Mouse (Mus musculus) heart, postnatal 36 days (tissue): Measurements from ENCODE around the gene Rps11. TPM values are rescaled to one million over a fixed set of nuclear protein-coding genes. Genes with fewer than 3 reads are reported as not detected.
"Not testable (repeated sequence)": the region's sequence is repeated elsewhere in the genome, so short reads cannot be mapped to it uniquely, and the experiment has no call there.

Experiments
- DNase-seq, 2 experiments: peaks; one replicate each; pipeline ENCODE4 v3.0.0; 2021 to 2022
- intact Hi-C: fragments of 180-260 bp; cut with DNase I; formaldehyde crosslinking; loops from one replicate; pipeline ENCODE4 v1.15.1; 2025
- total RNA-seq, 2 experiments: library from RNA; stranded (reverse); gene quantifications; 2 replicates each; pipeline ENCODE4 v1.2.3; 2021

Gene Rps11
- total RNA-seq: 100 to 1,000 TPM; 567 to 587 TPM

GRCm38 (mm10) chr7:45124224-45125143 is at the start of gene Rps11:
Rps11 (minus strand) TSS chr7:45124439.
- peak; percentile 97 to 98 for DNase-seq
- intact Hi-C loops: loop anchor here (5.0 kb wide), 3 partner anchors 42 to 142 kb away; partner anchors contain the start of genes Rras and Scaf1

DNA sequence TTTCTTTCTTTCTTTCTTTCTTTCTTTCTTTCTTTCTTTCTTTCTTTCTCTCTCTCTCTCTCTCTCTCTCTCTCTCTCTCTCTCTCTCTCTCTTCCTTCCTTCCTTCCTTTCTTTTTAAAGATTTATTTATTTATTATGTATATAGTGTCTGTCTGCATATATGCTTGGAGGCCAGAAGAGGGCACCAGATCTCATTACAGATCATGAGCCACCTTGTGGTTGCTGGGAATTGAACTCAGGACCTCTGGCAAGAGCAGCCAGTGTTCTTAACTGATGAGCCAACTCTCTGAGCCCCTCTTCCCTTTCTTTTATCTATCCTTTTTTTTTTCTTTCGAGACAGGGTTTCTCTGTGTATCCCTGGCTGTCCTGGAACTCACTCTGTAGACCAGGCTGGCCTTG is 49.5 kb upstream of the Rps11 start:
- DNase-seq, intact Hi-C loops: not testable (repeated sequence)

DNA sequence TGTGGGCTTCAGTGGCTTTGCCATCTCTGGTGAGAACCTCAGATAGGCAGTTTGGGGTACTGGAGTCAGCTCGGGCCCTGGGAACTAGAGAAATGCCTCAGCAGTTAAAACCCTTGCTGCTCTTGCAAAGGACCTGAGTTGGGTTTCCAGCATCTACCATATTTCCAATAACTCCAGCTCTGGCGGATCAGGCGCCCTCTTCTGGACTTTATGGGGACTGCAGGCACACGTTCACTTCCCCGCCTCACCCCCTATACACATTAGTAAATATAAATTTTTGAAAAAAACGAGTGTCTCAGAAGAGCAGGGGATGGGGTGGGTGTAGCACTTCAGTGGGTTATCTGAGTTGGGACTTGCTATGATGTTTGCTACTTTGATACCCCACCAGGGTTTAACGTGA is 48.7 kb upstream of the Rps11 start:
- DNase-seq: peak in 1 of 2 experiments; percentile 33
- intact Hi-C loops: no loop called here

DNA sequence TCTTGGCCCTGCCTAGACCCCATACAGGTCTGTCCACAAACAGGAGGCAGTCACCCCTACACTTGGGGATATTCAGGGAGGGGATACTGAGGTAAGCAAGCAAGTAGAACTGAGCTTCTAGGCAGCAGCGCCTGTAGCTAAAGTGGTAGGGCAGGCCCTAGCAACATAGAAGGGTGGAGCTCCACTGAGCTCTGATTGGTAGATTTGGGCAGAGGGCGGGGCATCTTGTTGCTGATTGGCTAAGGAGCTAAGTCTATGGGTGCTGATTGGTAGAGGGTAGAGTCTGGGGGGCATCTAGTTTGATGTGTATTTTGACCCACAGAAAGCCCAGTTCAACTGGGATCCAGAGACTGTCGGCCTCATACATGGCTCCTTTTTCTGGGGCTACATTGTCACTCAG is 45.3 kb upstream of the Rps11 start:
- no peak for DNase-seq
- intact Hi-C loops: no loop called here

DNA sequence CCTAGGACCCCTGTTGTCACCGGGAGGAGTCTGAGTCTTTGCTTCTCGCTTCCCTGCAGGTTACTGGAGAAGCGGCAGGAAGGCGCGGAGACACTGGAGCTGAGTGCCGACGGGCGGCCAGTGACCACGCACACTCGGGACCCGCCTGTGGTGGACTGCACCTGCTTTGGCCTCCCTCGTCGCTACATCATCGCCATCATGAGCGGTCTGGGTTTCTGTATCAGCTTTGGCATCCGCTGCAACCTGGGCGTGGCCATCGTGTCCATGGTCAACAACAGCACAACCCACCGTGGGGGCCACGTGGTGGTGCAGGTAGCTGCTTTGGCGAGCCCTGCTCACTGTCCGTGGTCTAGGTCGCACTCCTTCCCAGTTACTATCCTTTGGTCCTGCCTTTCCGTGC is 44.4 kb upstream of the Rps11 start:
- no peak for DNase-seq
- intact Hi-C loops: no loop called here

GRCm38 (mm10) chr7:45167761-45168445 is 43.7 kb upstream of the Rps11 start:
- intact Hi-C loops: no loop called here

DNA sequence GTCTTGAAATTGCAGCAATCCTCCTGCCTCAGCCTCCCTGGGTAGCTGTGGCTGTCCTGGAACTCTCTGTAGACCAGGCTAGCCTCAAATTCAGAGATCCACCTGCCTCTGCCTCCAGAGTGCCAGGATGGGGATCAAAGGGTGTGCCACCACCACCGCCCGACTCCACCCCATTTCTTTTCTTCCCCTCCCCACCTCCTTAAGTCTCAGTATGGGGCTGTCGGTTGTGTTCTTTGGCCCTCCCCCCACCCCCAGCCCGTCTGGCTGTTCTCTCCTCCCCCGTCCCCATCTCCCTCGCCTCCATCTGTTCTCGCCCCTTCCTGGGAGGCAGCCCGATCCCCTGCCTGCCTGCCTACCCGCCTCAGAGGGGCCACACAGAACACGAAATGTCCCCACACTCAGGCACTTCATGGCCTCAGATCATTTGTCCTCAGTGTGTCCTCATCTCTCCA is 42.7 kb upstream of the Rps11 start:
- intact Hi-C loops: no loop called here
- DNase-seq: no peak

More at GRCm38 (mm10) chr7:45167761-45168445, 43.7 kb upstream of the Rps11 start:
- DNase-seq: no peak

GRCm38 (mm10) chr7:45165701-45166100 is 41.5 kb upstream of the Rps11 start:
- intact Hi-C loops: no loop called here
- no peak for DNase-seq

GRCm38 (mm10) chr7:45164833-45165232 is 40.6 kb upstream of the Rps11 start:
- intact Hi-C loops: no loop called here
- DNase-seq: no peak

GRCm38 (mm10) chr7:45163735-45164490 is 39.7 kb upstream of the Rps11 start, which contains the start of gene Slc17a7:
Slc17a7 (plus strand) TSS chr7:45163949.
- intact Hi-C loops: loop anchor here (2.0 kb wide), 1 partner anchor 135 kb away; no protein-coding TSS in a partner anchor
- DNase-seq: no peak

GRCm38 (mm10) chr7:45162996-45163615 is 38.9 kb upstream of the Rps11 start:
- intact Hi-C loops: loop anchor here (1.0 to 2.0 kb wide), 2 partner anchors 35 to 136 kb away; no protein-coding TSS in a partner anchor
- DNase-seq: no peak

GRCm38 (mm10) chr7:45162551-45162950 is 38.3 kb upstream of the Rps11 start:
- intact Hi-C loops: loop anchor here (1.0 to 2.0 kb wide), 2 partner anchors 36 to 136 kb away; no protein-coding TSS in a partner anchor
- DNase-seq: no peak

DNA sequence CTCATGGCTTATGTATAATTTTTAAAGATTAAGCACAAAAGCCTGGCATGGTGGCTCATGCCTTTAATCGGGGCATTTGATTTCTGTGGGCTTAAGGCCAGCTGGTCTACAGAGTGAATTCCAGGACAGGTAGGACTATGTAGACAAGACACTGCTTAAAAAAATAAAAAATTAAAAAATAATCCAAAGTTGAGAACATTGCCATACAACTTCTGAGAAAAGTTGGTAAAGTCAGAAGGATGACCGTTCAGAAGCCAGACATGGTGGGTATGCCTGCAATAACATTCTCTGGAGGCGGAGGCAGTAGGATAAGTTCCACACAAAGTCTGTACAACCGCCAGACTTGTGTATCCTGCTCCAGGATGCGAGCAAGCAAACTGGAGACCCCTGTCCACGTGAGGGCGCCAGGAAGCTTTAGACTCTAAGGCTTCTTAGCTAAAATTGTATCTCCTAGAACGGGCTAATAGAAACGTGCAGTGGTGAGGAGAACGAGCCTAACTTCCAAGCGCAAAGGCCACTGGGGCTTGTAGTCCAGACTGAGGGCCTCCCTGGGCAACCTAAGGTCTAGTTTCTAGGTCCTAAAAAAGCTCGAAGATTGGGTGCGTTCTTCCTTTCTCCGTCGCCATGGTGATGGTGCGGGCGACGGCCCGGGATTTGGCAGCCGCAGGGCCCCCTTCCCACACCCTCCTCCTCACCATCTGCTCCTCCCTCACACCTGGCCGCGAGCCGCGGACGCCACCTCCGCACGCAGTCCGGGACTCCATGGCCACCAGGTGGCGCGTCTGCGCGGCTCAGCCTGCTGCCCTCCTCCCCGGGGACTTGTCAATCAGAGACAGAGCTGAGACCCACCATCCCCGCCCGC is 37.6 kb upstream of the Rps11 start:
- peak; percentile 91 to 92 for DNase-seq
- intact Hi-C loops: loop anchor here (1.0 to 2.0 kb wide), 2 partner anchors 36 to 137 kb away; no protein-coding TSS in a partner anchor

- intact Hi-C loops: no loop called here
- DNase-seq: no peak
These were observed 36.6 kb upstream of the Rps11 start for GRCm38 (mm10) chr7:45160866-45161265.

GRCm38 (mm10) chr7:45160316-45160800 is 36.1 kb upstream of the Rps11 start:
- no peak for DNase-seq
- intact Hi-C loops: no loop called here

DNA sequence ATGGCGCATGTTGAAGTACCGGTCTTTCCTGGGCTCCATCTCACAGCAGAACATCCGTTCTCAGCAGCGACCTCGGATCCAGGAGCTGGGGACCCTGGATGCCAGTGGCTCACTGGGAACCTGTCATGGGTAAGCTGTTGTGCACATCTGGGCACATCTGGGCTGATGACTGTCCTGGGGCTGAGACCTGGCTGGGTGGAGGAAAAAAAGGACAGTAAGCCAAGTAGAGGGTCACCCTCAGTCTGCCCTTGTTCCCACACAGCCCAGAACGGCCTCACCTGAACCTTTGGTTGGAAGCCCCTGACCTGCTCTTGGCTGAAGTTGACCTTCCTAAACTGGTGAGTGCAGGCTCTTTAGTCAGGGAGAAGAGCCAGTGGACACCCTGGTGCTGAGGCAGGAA is 34.8 kb upstream of the Rps11 start:
- intact Hi-C loops: no loop called here
- DNase-seq: no peak

GRCm38 (mm10) chr7:45157459-45157858 is 33.2 kb upstream of the Rps11 start:
- no peak for DNase-seq
- intact Hi-C loops: no loop called here

DNA sequence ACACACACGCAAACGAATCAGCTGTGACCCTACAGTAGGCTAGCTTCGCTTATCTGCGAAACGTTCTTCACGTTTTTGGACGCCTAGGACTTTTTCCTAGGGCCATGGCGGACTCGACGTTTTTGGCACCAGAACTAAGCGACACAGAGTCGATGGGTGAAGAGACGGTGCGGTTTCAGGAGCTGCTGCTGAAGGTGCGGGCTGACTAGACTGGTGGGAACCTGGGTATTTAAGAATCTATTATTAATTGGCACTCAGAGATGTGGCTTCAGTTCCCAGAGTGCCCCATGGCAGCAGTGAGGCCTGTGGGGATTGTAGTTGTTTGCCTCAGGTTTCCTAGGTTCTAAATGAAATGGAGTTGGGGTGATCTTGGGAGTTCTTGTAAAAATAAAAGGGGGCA is 32.0 kb upstream of the Rps11 start:
- DNase-seq: no peak
- intact Hi-C loops: no loop called here

DNA sequence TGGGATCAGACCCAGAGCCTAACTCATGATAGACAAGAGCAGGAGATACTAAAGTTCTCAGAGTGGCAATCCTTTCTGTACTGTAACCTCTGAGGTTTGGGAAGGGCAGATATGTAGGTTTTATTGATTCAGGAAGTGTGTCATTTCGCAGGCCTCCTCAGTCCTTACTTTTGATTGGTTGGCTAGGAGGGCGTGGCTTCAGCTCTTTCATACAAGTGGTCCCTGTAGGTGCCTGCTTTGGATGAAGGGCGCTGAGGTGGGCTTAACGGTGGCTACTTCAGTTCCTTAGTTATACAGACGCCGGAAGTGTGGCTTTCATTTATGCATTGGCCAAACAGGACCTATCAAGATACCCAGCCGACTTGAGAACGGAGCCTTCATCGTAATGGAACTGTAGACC is 31.4 kb upstream of the Rps11 start:
- intact Hi-C loops: no loop called here
- no peak for DNase-seq
